Mouse (Mus musculus): ENCODE measurements around the gene Nkain4. TPM values are rescaled to one million over a fixed set of nuclear protein-coding genes. Genes with fewer than 3 reads are reported as not detected.

Gene Nkain4
- polyA plus RNA-seq, 1 experiment from 2014 or later = 138 TPM

- peak; percentile 62 for TF ChIP-seq CTCF (IDR thresholded peaks at IDR 0.05; ENCODE audit: low read depth)
- ATAC-seq (ENCODE audit: insufficient read depth) (no peak), DNase-seq (peak; percentile 65)
- H3K27ac ChIP-seq (ENCODE audit: low read depth) = no peak overlapping the region
- H3K4me3 ChIP-seq (ENCODE audit: low read depth, low read length) = no peak overlapping the region
- no peaks in the 10 kb centered on the region for H3K4me1 ChIP-seq (ENCODE audit: insufficient read depth)
- no peak overlapping the region for H3K9ac ChIP-seq
- no peaks in the 10 kb centered on the region for H3K9me3 ChIP-seq (ENCODE audit: low read depth, low read length)
- WGBS = 43% methylated on average over 2 of the region's 2 CpGs
- no peaks in the 10 kb centered on the region for H3K27me3 ChIP-seq (ENCODE audit: insufficient read depth, low read length)
- H3K4me2 ChIP-seq = no peak overlapping the region
- H3K36me3 ChIP-seq (ENCODE audit: insufficient read depth) = peaks cover 30% of the 10 kb centered on the region
Observed at GRCm38 (mm10) chr2:180902086-180902485, 52.4 kb downstream of the Nkain4 start.

GRCm38 (mm10) chr2:180897857-180898256 is 56.6 kb downstream of the Nkain4 start:
- 68% methylated on average over 6 of the region's 6 CpGs for WGBS
- TF ChIP-seq CTCF (IDR thresholded peaks at IDR 0.05; ENCODE audit: low read depth) = no peak
- no peak overlapping the region for H3K4me3 ChIP-seq (ENCODE audit: low read depth, low read length)
- no peak overlapping the region for H3K9ac ChIP-seq
- no peak for DNase-seq
- no peak overlapping the region for H3K27ac ChIP-seq (ENCODE audit: low read depth)
- no peak for ATAC-seq (ENCODE audit: insufficient read depth)
- H3K27me3 ChIP-seq (ENCODE audit: insufficient read depth, low read length) = peaks cover 32% of the 10 kb centered on the region
- 0 out of 2 replicates have a peak, but pooled peaks cover 7% of the 10 kb centered on the region for H3K4me1 ChIP-seq (ENCODE audit: insufficient read depth)
- H3K4me2 ChIP-seq = no peak overlapping the region
- no peaks in the 10 kb centered on the region for H3K36me3 ChIP-seq (ENCODE audit: insufficient read depth)
- no peaks in the 10 kb centered on the region for H3K9me3 ChIP-seq (ENCODE audit: low read depth, low read length)

- no peak for TF ChIP-seq CTCF (IDR thresholded peaks at IDR 0.05; ENCODE audit: low read depth)
- Histone ChIP-seq H3K36me3 (ENCODE audit: insufficient read depth) (no peaks in the 10 kb centered on the region), H3K9me3 (ENCODE audit: low read depth, low read length) (no peaks in the 10 kb centered on the region)
Observed at GRCm38 (mm10) chr2:180896819-180897625, 57.5 kb downstream of the Nkain4 start.

GRCm38 (mm10) chr2:180895837-180896525 is 58.5 kb downstream of the Nkain4 start:
- Histone ChIP-seq H3K27me3 (ENCODE audit: insufficient read depth, low read length) (peaks cover 51% of the 10 kb centered on the region), H3K36me3 (ENCODE audit: insufficient read depth) (no peaks in the 10 kb centered on the region), H3K9ac (no peak overlapping the region), H3K4me1 (ENCODE audit: insufficient read depth) (0 out of 2 replicates have a peak, but pooled peaks cover 7% of the 10 kb centered on the region), H3K4me2 (no peak overlapping the region), H3K27ac (ENCODE audit: low read depth) (no peak overlapping the region), H3K9me3 (ENCODE audit: low read depth, low read length) (no peaks in the 10 kb centered on the region), H3K4me3 (ENCODE audit: low read depth, low read length) (no peak overlapping the region)
- DNase-seq (no peak), ATAC-seq (ENCODE audit: insufficient read depth) (no peak)
- TF ChIP-seq CTCF (IDR thresholded peaks at IDR 0.05; ENCODE audit: low read depth) = no peak
- WGBS = 76% methylated on average over 11 of the region's 11 CpGs

More at GRCm38 (mm10) chr2:180896819-180897625, 57.5 kb downstream of the Nkain4 start:
- WGBS = 73% methylated on average over 15 of the region's 15 CpGs
- Histone ChIP-seq H3K4me1 (ENCODE audit: insufficient read depth) (0 out of 2 replicates have a peak, but pooled peaks cover 7% of the 10 kb centered on the region), H3K27me3 (ENCODE audit: insufficient read depth, low read length) (peaks cover 40% of the 10 kb centered on the region), H3K4me2 (no peak overlapping the region), H3K27ac (ENCODE audit: low read depth) (no peak overlapping the region), H3K9ac (no peak overlapping the region), H3K4me3 (ENCODE audit: low read depth, low read length) (no peak overlapping the region)
- ATAC-seq (ENCODE audit: insufficient read depth) (no peak), DNase-seq (no peak)

GRCm38 (mm10) chr2:180895321-180895720 is 59.2 kb downstream of the Nkain4 start:
- no peak for ATAC-seq (ENCODE audit: insufficient read depth)
- no peak for DNase-seq
- Histone ChIP-seq H3K4me1 (ENCODE audit: insufficient read depth) (0 out of 2 replicates have a peak, but pooled peaks cover 7% of the 10 kb centered on the region), H3K27ac (ENCODE audit: low read depth) (no peak overlapping the region), H3K9ac (no peak overlapping the region), H3K4me3 (ENCODE audit: low read depth, low read length) (no peak overlapping the region), H3K36me3 (ENCODE audit: insufficient read depth) (no peaks in the 10 kb centered on the region), H3K4me2 (no peak overlapping the region), H3K9me3 (ENCODE audit: low read depth, low read length) (no peaks in the 10 kb centered on the region), H3K27me3 (ENCODE audit: insufficient read depth, low read length) (peaks cover 57% of the 10 kb centered on the region)
- no peak for TF ChIP-seq CTCF (IDR thresholded peaks at IDR 0.05; ENCODE audit: low read depth)
- 75% methylated on average over 3 of the region's 3 CpGs for WGBS

GRCm38 (mm10) chr2:180894734-180895133 is 59.8 kb downstream of the Nkain4 start:
- Histone ChIP-seq H3K4me3 (ENCODE audit: low read depth, low read length) (no peak overlapping the region; the same call in 1 of the 2 replicates), H3K9ac (no peak overlapping the region), H3K9me3 (ENCODE audit: low read depth, low read length) (no peaks in the 10 kb centered on the region), H3K4me1 (ENCODE audit: insufficient read depth) (0 out of 2 replicates have a peak, but pooled peaks cover 7% of the 10 kb centered on the region), H3K27ac (ENCODE audit: low read depth) (no peak overlapping the region), H3K4me2 (peak overlapping the region; percentile 73; the same call in 1 of the 2 replicates), H3K27me3 (ENCODE audit: insufficient read depth, low read length) (peaks cover 63% of the 10 kb centered on the region), H3K36me3 (ENCODE audit: insufficient read depth) (no peaks in the 10 kb centered on the region)
- ATAC-seq (ENCODE audit: insufficient read depth) = 0 out of 2 replicates have a peak, but pooled peaks have one; percentile 5
- DNase-seq = peak; percentile 80
- TF ChIP-seq CTCF (IDR thresholded peaks at IDR 0.05; ENCODE audit: low read depth) = peak; percentile 78
- under 1% methylated on average over 13 of the region's 13 CpGs for WGBS
